Mouse (Mus musculus) E14TG2a.4 (cell line): ENCODE data around the gene Hist1h1t.

Source experiments
- CTCF ChIP-seq: conservative IDR thresholded peaks from 2 replicates; pipeline ENCODE4 v1.5.1; 2014; ENCODE audit warnings: low read length
- POU5F1 ChIP-seq: IDR thresholded peaks from 2 replicates; pipeline ENCODE4 v1.6.1; 2014; ENCODE audit warnings: low read length, borderline replicate concordance

DNA sequence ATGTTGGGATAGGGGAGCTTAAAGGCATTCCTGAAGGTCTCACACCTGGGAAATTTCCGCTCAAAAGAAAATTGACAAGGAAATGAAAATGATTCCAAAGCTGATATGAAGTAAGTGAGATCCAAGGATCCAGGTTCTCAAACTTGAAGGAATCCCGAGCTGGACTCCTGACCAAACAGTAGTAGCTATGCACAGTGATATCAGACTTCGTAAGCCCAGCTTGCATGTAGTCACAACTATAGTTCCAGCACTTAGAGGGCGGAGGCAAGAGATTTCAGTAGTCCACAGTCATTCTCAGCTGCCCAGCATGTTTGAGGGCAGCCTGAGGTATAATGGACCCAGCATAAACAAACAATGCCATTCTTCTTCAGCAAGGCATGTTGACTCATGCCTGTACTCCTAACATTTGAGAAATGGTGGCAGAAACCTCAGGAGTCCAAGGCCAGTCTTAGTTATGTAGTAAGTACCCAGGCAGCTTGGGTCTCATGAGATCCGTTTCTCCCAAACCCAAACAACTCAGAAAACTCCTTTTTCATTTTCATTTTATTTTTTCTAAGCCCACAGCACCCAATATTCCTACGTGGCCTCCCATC, 13.5 kb upstream of the Hist1h1t start:
- TF ChIP-seq CTCF, result no peak
- TF ChIP-seq POU5F1, result no peak
